Mouse (Mus musculus) heart, embryonic 13.5 days (tissue): ENCODE data around the gene Hlcs. TPM values are rescaled to one million over a fixed set of nuclear protein-coding genes. Genes with fewer than 3 reads are reported as not detected.
A peak's percentile ranks its signal among the peaks of the same experiment; 100 is the strongest.

Experiments
- ATAC-seq: fragments of 200-750 bp; cut with Nextera tagmentation; 2 replicates; pipeline ENCODE4 v1.8.0; 2017; ENCODE audit warnings: moderate TSS enrichment; ENCODE audit not compliant: insufficient number of reproducible peaks, low FRiP score, low TSS enrichment; ENCODE audit errors: extremely low read depth
- H3K27ac ChIP-seq: fragments of 300-500 bp; sonication (generic); replicated peaks from 2 replicates; pipeline ENCODE4 v1.5.1; 2015; ENCODE audit warnings: moderate library complexity, mild to moderate bottlenecking, inconsistent platforms
- H3K27me3 ChIP-seq: fragments of 300-500 bp; sonication (generic); replicated peaks from 2 replicates; pipeline ENCODE4 v1.6.1; 2015; ENCODE audit warnings: mild to moderate bottlenecking, inconsistent platforms
- H3K36me3 ChIP-seq: fragments of 300-500 bp; sonication (generic); 2 replicates; pipeline ENCODE4 v1.6.1; 2015; ENCODE audit warnings: mild to moderate bottlenecking, inconsistent platforms
- H3K4me1 ChIP-seq: fragments of 300-500 bp; sonication (generic); 2 replicates; pipeline ENCODE4 v1.6.1; 2015; ENCODE audit warnings: inconsistent platforms
- H3K4me2 ChIP-seq: fragments of 300-500 bp; sonication (generic); 2 replicates; pipeline ENCODE4 v1.6.1; 2015; ENCODE audit warnings: inconsistent platforms, mild to moderate bottlenecking, moderate library complexity
- H3K4me3 ChIP-seq: fragments of 300-500 bp; sonication (generic); 2 replicates; pipeline ENCODE4 v1.5.1; 2015; ENCODE audit warnings: moderate library complexity, mild to moderate bottlenecking, inconsistent platforms
- H3K9ac ChIP-seq: fragments of 300-500 bp; sonication (generic); 2 replicates; pipeline ENCODE4 v1.6.1; 2015; ENCODE audit warnings: inconsistent platforms, mild to moderate bottlenecking, moderate library complexity
- H3K9me3 ChIP-seq: fragments of 300-500 bp; sonication (generic); 2 replicates; pipeline ENCODE4 v1.6.1; 2016; ENCODE audit warnings: inconsistent platforms
- WGBS: fragments of 180-500 bp; shearing (Covaris S2); methylation state at CpG from one replicate; pipeline ENCODE4 v1.1.7; 2015; ENCODE audit warnings: mixed read lengths; 5-methylcytosine and 5-hydroxymethylcytosine counted together
- polyA plus RNA-seq: library from polyadenylated mRNA; unstranded; fragments of >200 nt; fragmentation: Nextera tagmentation; extraction: Ambion mirVana; gene quantifications from 2 replicates; pipeline ENCODE4 v1.2.1, GENCODE M21; 2015

Gene Hlcs
- polyA plus RNA-seq, 1 experiment from 2014 or later = 7.6 TPM

GRCm38 (mm10) chr16:94236226-94237129, 76.9 kb downstream of the Hlcs start:
- no peak for ATAC-seq
- Histone ChIP-seq H3K4me2 (no peak overlapping the region), H3K27me3 (no peaks in the 10 kb centered on the region), H3K4me3 (no peak overlapping the region), H3K36me3 (no peaks in the 10 kb centered on the region), H3K9me3 (no peaks in the 10 kb centered on the region), H3K4me1 (peaks cover 18% of the 10 kb centered on the region), H3K9ac (no peak overlapping the region), H3K27ac (no peak overlapping the region)
- WGBS = 65% methylated on average over 16 of the region's 16 CpGs

GRCm38 (mm10) chr16:94235718-94236117, 77.7 kb downstream of the Hlcs start:
- Histone ChIP-seq H3K36me3 (no peaks in the 10 kb centered on the region), H3K4me2 (no peak overlapping the region), H3K9me3 (no peaks in the 10 kb centered on the region), H3K4me3 (no peak overlapping the region), H3K27me3 (no peaks in the 10 kb centered on the region), H3K4me1 (peaks cover 18% of the 10 kb centered on the region), H3K27ac (no peak overlapping the region), H3K9ac (no peak overlapping the region)
- ATAC-seq = no peak
- 94% methylated on average over 6 of the region's 6 CpGs for WGBS

GRCm38 (mm10) chr16:94234202-94234601, 79.2 kb downstream of the Hlcs start:
- peaks cover 18% of the 10 kb centered on the region for H3K4me1 ChIP-seq
- 35% methylated on average over 4 of the region's 4 CpGs for WGBS
- no peak overlapping the region for H3K4me2 ChIP-seq
- H3K27ac ChIP-seq = no peak overlapping the region
- no peaks in the 10 kb centered on the region for H3K9me3 ChIP-seq
- H3K9ac ChIP-seq = 0 out of 2 replicates have a peak overlapping the region, but pooled peaks have one; percentile 14
- 0 out of 2 replicates have a peak, but pooled peaks cover 2% of the 10 kb centered on the region for H3K36me3 ChIP-seq
- no peak for ATAC-seq
- H3K27me3 ChIP-seq = no peaks in the 10 kb centered on the region
- H3K4me3 ChIP-seq = no peak overlapping the region

GRCm38 (mm10) chr16:94230909-94231575, 82.3 kb downstream of the Hlcs start:
- no peak overlapping the region for H3K9ac ChIP-seq
- no peak overlapping the region for H3K4me3 ChIP-seq
- 0 out of 2 replicates have a peak, but pooled peaks cover 2% of the 10 kb centered on the region for H3K36me3 ChIP-seq
- 68% methylated on average over 12 of the region's 12 CpGs for WGBS
- H3K27me3 ChIP-seq = no peaks in the 10 kb centered on the region
- ATAC-seq = no peak
- no peaks in the 10 kb centered on the region for H3K9me3 ChIP-seq
- no peak overlapping the region for H3K4me2 ChIP-seq
- no peak overlapping the region for H3K27ac ChIP-seq
- peaks cover 14% of the 10 kb centered on the region for H3K4me1 ChIP-seq

- ATAC-seq = no peak
- H3K4me2 ChIP-seq = no peak overlapping the region
- WGBS = 80% methylated on average over 4 of the region's 4 CpGs
- H3K9me3 ChIP-seq = no peaks in the 10 kb centered on the region
- H3K36me3 ChIP-seq = 0 out of 2 replicates have a peak, but pooled peaks cover 2% of the 10 kb centered on the region
- H3K4me3 ChIP-seq = no peak overlapping the region
- H3K27ac ChIP-seq = no peak overlapping the region
- H3K4me1 ChIP-seq = peaks cover 14% of the 10 kb centered on the region
- H3K9ac ChIP-seq = no peak overlapping the region
- H3K27me3 ChIP-seq = no peaks in the 10 kb centered on the region
Measured at GRCm38 (mm10) chr16:94230499-94230898, 82.9 kb downstream of the Hlcs start.

- no peak overlapping the region for H3K4me3 ChIP-seq
- 87% methylated on average over 7 of the region's 7 CpGs for WGBS
- H3K27ac ChIP-seq = no peak overlapping the region
- ATAC-seq = no peak
- H3K4me2 ChIP-seq = no peak overlapping the region
- peaks cover 14% of the 10 kb centered on the region for H3K4me1 ChIP-seq
- H3K27me3 ChIP-seq = no peaks in the 10 kb centered on the region
- H3K36me3 ChIP-seq = 0 out of 2 replicates have a peak, but pooled peaks cover 2% of the 10 kb centered on the region
- no peak overlapping the region for H3K9ac ChIP-seq
- no peaks in the 10 kb centered on the region for H3K9me3 ChIP-seq
Measured at GRCm38 (mm10) chr16:94229890-94230289, 83.5 kb downstream of the Hlcs start.

GRCm38 (mm10) chr16:94228858-94229555, 84.4 kb downstream of the Hlcs start:
- H3K27ac ChIP-seq = peak overlapping the region; percentile 26; the same call in 1 of the 2 replicates
- no peak overlapping the region for H3K4me2 ChIP-seq
- no peak overlapping the region for H3K9ac ChIP-seq
- no peak overlapping the region for H3K4me3 ChIP-seq
- no peaks in the 10 kb centered on the region for H3K27me3 ChIP-seq
- WGBS = 68% methylated on average over 18 of the region's 18 CpGs
- H3K9me3 ChIP-seq = no peaks in the 10 kb centered on the region
- ATAC-seq = no peak
- peaks cover 8% of the 10 kb centered on the region for H3K4me1 ChIP-seq
- 0 out of 2 replicates have a peak, but pooled peaks cover 2% of the 10 kb centered on the region for H3K36me3 ChIP-seq

GRCm38 (mm10) chr16:94227328-94228018, 85.9 kb downstream of the Hlcs start:
- Histone ChIP-seq H3K27ac (no peak overlapping the region), H3K4me2 (no peak overlapping the region), H3K36me3 (0 out of 2 replicates have a peak, but pooled peaks cover 2% of the 10 kb centered on the region), H3K4me1 (0 out of 2 replicates have a peak, but pooled peaks cover 4% of the 10 kb centered on the region), H3K9ac (no peak overlapping the region), H3K9me3 (no peaks in the 10 kb centered on the region), H3K27me3 (no peaks in the 10 kb centered on the region), H3K4me3 (no peak overlapping the region)
- WGBS = 60% methylated on average over 18 of the region's 18 CpGs
- ATAC-seq = no peak

- Histone ChIP-seq H3K4me2 (no peak overlapping the region), H3K4me3 (no peak overlapping the region), H3K9me3 (no peaks in the 10 kb centered on the region), H3K36me3 (no peaks in the 10 kb centered on the region), H3K27ac (no peak overlapping the region), H3K9ac (no peak overlapping the region), H3K4me1 (0 out of 2 replicates have a peak, but pooled peaks cover 6% of the 10 kb centered on the region), H3K27me3 (no peaks in the 10 kb centered on the region)
- 75% methylated on average over 8 of the region's 8 CpGs for WGBS
- ATAC-seq = no peak
Measured at GRCm38 (mm10) chr16:94223363-94223720, 90.0 kb downstream of the Hlcs start.

GRCm38 (mm10) chr16:94222646-94223362, 90.6 kb downstream of the Hlcs start:
- WGBS = 73% methylated on average over 11 of the region's 11 CpGs
- ATAC-seq = no peak
- Histone ChIP-seq H3K36me3 (no peaks in the 10 kb centered on the region), H3K9ac (no peak overlapping the region), H3K4me2 (no peak overlapping the region), H3K4me3 (no peak overlapping the region), H3K27ac (no peak overlapping the region), H3K4me1 (0 out of 2 replicates have a peak, but pooled peaks cover 6% of the 10 kb centered on the region), H3K27me3 (no peaks in the 10 kb centered on the region), H3K9me3 (no peaks in the 10 kb centered on the region)
